Mouse (Mus musculus) liver, embryonic 12.5 days (tissue): Measurements from ENCODE around the gene Ston2. TPM values are rescaled to one million over a fixed set of nuclear protein-coding genes. Genes with fewer than 3 reads are reported as not detected.
"Not testable (repeated sequence)": the region's sequence is repeated elsewhere in the genome, so short reads cannot be mapped to it uniquely, and the experiment has no call there.

ENCODE experiments used
- ATAC-seq: fragments of 200-750 bp; cut with Nextera tagmentation; 2 replicates; pipeline ENCODE4 v1.8.0; 2017; ENCODE audit warnings: moderate number of reproducible peaks, mild to moderate bottlenecking, moderate library complexity
- H3K27ac ChIP-seq: fragments of 300-500 bp; sonication (generic); 2 replicates; pipeline ENCODE4 v1.5.1; 2016; ENCODE audit warnings: mild to moderate bottlenecking
- H3K27me3 ChIP-seq: fragments of 300-500 bp; sonication (generic); replicated peaks from 2 replicates; pipeline ENCODE4 v1.6.1; 2016; ENCODE audit warnings: mild to moderate bottlenecking, moderate library complexity
- H3K36me3 ChIP-seq: fragments of 300-500 bp; sonication (generic); 2 replicates; pipeline ENCODE4 v1.6.1; 2016; ENCODE audit warnings: mild to moderate bottlenecking, moderate library complexity
- H3K4me1 ChIP-seq: fragments of 300-500 bp; sonication (generic); 2 replicates; pipeline ENCODE4 v1.6.1; 2016
- H3K4me2 ChIP-seq: fragments of 300-500 bp; sonication (generic); 2 replicates; pipeline ENCODE4 v1.6.1; 2016; ENCODE audit warnings: mild to moderate bottlenecking, moderate library complexity
- H3K4me3 ChIP-seq: fragments of 300-500 bp; sonication (generic); 2 replicates; pipeline ENCODE4 v1.5.1; 2016; ENCODE audit warnings: mild to moderate bottlenecking, moderate library complexity
- H3K9ac ChIP-seq: fragments of 300-500 bp; sonication (generic); 2 replicates; pipeline ENCODE4 v1.6.1; 2016; ENCODE audit warnings: mild to moderate bottlenecking, moderate library complexity
- H3K9me3 ChIP-seq: fragments of 300-500 bp; sonication (generic); replicated peaks from 2 replicates; pipeline ENCODE4 v1.6.1; 2016; ENCODE audit warnings: mild to moderate bottlenecking, moderate library complexity
- WGBS: fragments of 180-500 bp; shearing (Covaris S2); methylation state at CpG from one replicate; pipeline ENCODE4 v1.1.7; 2016; ENCODE audit not compliant: insufficient replicate concordance; 5-methylcytosine and 5-hydroxymethylcytosine counted together
- polyA plus RNA-seq: library from polyadenylated mRNA; unstranded; fragments of >200 nt; fragmentation: Nextera tagmentation; extraction: Ambion mirVana; gene quantifications from 2 replicates; pipeline ENCODE4 v1.2.1, GENCODE M21; 2016

The Ston2 gene
- polyA plus RNA-seq, 1 experiment from 2014 or later, result 37.9 TPM

GRCm38 (mm10) chr12:91804262-91804661, 16.1 kb upstream of the Ston2 start:
- Histone ChIP-seq H3K27me3 (no peaks in the 10 kb centered on the region), H3K4me3 (no peak overlapping the region), H3K9ac (no peak overlapping the region), H3K4me2 (no peak overlapping the region), H3K9me3 (no peaks in the 10 kb centered on the region), H3K4me1 (peaks cover 8% of the 10 kb centered on the region), H3K27ac (no peak overlapping the region), H3K36me3 (peaks cover 19% of the 10 kb centered on the region)
- 68% methylated on average over 3 of the region's 3 CpGs for WGBS
- no peak for ATAC-seq

- no peak overlapping the region for H3K27ac ChIP-seq
- no peak overlapping the region for H3K4me2 ChIP-seq
- no peaks in the 10 kb centered on the region for H3K9me3 ChIP-seq
- peaks cover 8% of the 10 kb centered on the region for H3K4me1 ChIP-seq
- 73% methylated on average over 13 of the region's 13 CpGs for WGBS
- no peak for ATAC-seq
- H3K4me3 ChIP-seq, result no peak overlapping the region
- peaks cover 11% of the 10 kb centered on the region for H3K36me3 ChIP-seq
- H3K9ac ChIP-seq, result no peak overlapping the region
- H3K27me3 ChIP-seq, result no peaks in the 10 kb centered on the region
These were observed 15.2 kb upstream of the Ston2 start for GRCm38 (mm10) chr12:91803207-91803932.

GRCm38 (mm10) chr12:91802586-91803206, 14.5 kb upstream of the Ston2 start:
- Histone ChIP-seq H3K4me2 (no peak overlapping the region), H3K9ac (no peak overlapping the region), H3K4me1 (peaks cover 8% of the 10 kb centered on the region), H3K27me3 (no peaks in the 10 kb centered on the region), H3K4me3 (no peak overlapping the region), H3K27ac (no peak overlapping the region), H3K9me3 (no peaks in the 10 kb centered on the region), H3K36me3 (peaks cover 4% of the 10 kb centered on the region; the same call in 1 of the 2 replicates)
- WGBS, result 78% methylated on average over 12 of the region's 12 CpGs
- no peak for ATAC-seq

- H3K4me1 ChIP-seq, result peaks cover 8% of the 10 kb centered on the region
- no peak overlapping the region for H3K4me2 ChIP-seq
- H3K27ac ChIP-seq, result no peak overlapping the region
- H3K9ac ChIP-seq, result no peak overlapping the region
- H3K36me3 ChIP-seq, result no peaks in the 10 kb centered on the region
- H3K9me3 ChIP-seq, result no peaks in the 10 kb centered on the region
- WGBS, result 48% methylated on average over 6 of the region's 6 CpGs
- no peaks in the 10 kb centered on the region for H3K27me3 ChIP-seq
- no peak overlapping the region for H3K4me3 ChIP-seq
- ATAC-seq, result peak; percentile 53
These were observed 12.7 kb upstream of the Ston2 start for GRCm38 (mm10) chr12:91800861-91801385.

- no peak for ATAC-seq
- peaks cover 8% of the 10 kb centered on the region for H3K4me1 ChIP-seq
- no peak overlapping the region for H3K4me2 ChIP-seq
- WGBS, result 61% methylated on average over 12 of the region's 12 CpGs
- H3K4me3 ChIP-seq, result no peak overlapping the region
- H3K27me3 ChIP-seq, result no peaks in the 10 kb centered on the region
- H3K36me3 ChIP-seq, result no peaks in the 10 kb centered on the region
- H3K27ac ChIP-seq, result no peak overlapping the region
- H3K9ac ChIP-seq, result no peak overlapping the region
- no peaks in the 10 kb centered on the region for H3K9me3 ChIP-seq
These were observed 11.7 kb upstream of the Ston2 start for GRCm38 (mm10) chr12:91799821-91800335.

- H3K27me3 ChIP-seq, result no peaks in the 10 kb centered on the region
- WGBS, result 11% methylated on average over 6 of the region's 6 CpGs
- H3K4me3 ChIP-seq, result no peak overlapping the region
- H3K36me3 ChIP-seq, result no peaks in the 10 kb centered on the region
- peaks cover 8% of the 10 kb centered on the region for H3K4me1 ChIP-seq
- peak overlapping the region; percentile 13; the same call in 1 of the 2 replicates for H3K4me2 ChIP-seq
- ATAC-seq, result no peak
- H3K9ac ChIP-seq, result no peak overlapping the region
- no peaks in the 10 kb centered on the region for H3K9me3 ChIP-seq
- H3K27ac ChIP-seq, result no peak overlapping the region
These were observed 11.2 kb upstream of the Ston2 start for GRCm38 (mm10) chr12:91799379-91799773.

- H3K4me3 ChIP-seq, result no peak overlapping the region
- H3K27ac ChIP-seq, result no peak overlapping the region
- ATAC-seq, result no peak
- no peaks in the 10 kb centered on the region for H3K9me3 ChIP-seq
- whole genome bisulfite sequencing, result 55% methylated on average over 6 of the region's 6 CpGs
- H3K9ac ChIP-seq, result no peak overlapping the region
- H3K4me1 ChIP-seq, result peaks cover 8% of the 10 kb centered on the region
- no peaks in the 10 kb centered on the region for H3K27me3 ChIP-seq
- peak overlapping the region; percentile 13; the same call in 1 of the 2 replicates for H3K4me2 ChIP-seq
- H3K36me3 ChIP-seq, result no peaks in the 10 kb centered on the region
These were observed 10.7 kb upstream of the Ston2 start for GRCm38 (mm10) chr12:91798720-91799378.

- Histone ChIP-seq H3K36me3 (no peaks in the 10 kb centered on the region), H3K9me3 (no peaks in the 10 kb centered on the region), H3K27ac (no peak overlapping the region), H3K4me3 (no peak overlapping the region), H3K27me3 (no peaks in the 10 kb centered on the region), H3K9ac (no peak overlapping the region), H3K4me1 (peaks cover 10% of the 10 kb centered on the region), H3K4me2 (no peak overlapping the region)
- ATAC-seq, result no peak
- 55% methylated on average over 4 of the region's 4 CpGs for WGBS
These were observed 8.6 kb upstream of the Ston2 start for GRCm38 (mm10) chr12:91796774-91797173.

GRCm38 (mm10) chr12:91793266-91793665, 5.1 kb upstream of the Ston2 start:
- Histone ChIP-seq H3K4me1 (0 out of 2 replicates have a peak, but pooled peaks cover 2% of the 10 kb centered on the region), H3K36me3 (no peaks in the 10 kb centered on the region), H3K4me3 (no peak overlapping the region), H3K27ac (no peak overlapping the region), H3K4me2 (no peak overlapping the region), H3K9ac (no peak overlapping the region), H3K27me3 (no peaks in the 10 kb centered on the region), H3K9me3 (no peaks in the 10 kb centered on the region)
- no peak for ATAC-seq
- WGBS, result 64% methylated on average over 8 of the region's 8 CpGs

GRCm38 (mm10) chr12:91791822-91792221, 3.6 kb upstream of the Ston2 start:
- 39% methylated on average over 4 of the region's 4 CpGs for WGBS
- Histone ChIP-seq H3K27ac (no peak overlapping the region), H3K4me2 (no peak overlapping the region), H3K9me3 (no peaks in the 10 kb centered on the region), H3K27me3 (no peaks in the 10 kb centered on the region), H3K9ac (no peak overlapping the region), H3K4me1 (0 out of 2 replicates have a peak, but pooled peaks cover 2% of the 10 kb centered on the region), H3K36me3 (no peaks in the 10 kb centered on the region), H3K4me3 (no peak overlapping the region)
- ATAC-seq, result no peak

- Histone ChIP-seq H3K4me2 (no peak overlapping the region), H3K27ac (no peak overlapping the region), H3K36me3 (no peaks in the 10 kb centered on the region), H3K4me3 (no peak overlapping the region), H3K4me1 (0 out of 2 replicates have a peak, but pooled peaks cover 2% of the 10 kb centered on the region), H3K9ac (no peak overlapping the region), H3K27me3 (peaks cover 7% of the 10 kb centered on the region; the same call in 1 of the 2 replicates), H3K9me3 (no peaks in the 10 kb centered on the region)
- WGBS, result 53% methylated on average over 6 of the region's 6 CpGs
- ATAC-seq, result peak; percentile 34; the same call in 1 of the 2 replicates
These were observed 1.6 kb upstream of the Ston2 start for GRCm38 (mm10) chr12:91789801-91790200.

- not testable (repeated sequence) for H3K27me3 ChIP-seq, H3K36me3 ChIP-seq, H3K27ac ChIP-seq, ATAC-seq, H3K4me3 ChIP-seq, H3K4me2 ChIP-seq, H3K9ac ChIP-seq, H3K4me1 ChIP-seq, H3K9me3 ChIP-seq
- WGBS, result 50% methylated on average over 3 of the region's 3 CpGs
These were observed 259 bp upstream of the Ston2 start for GRCm38 (mm10) chr12:91788446-91788845.
